Mouse (Mus musculus) megakaryocyte, embryonic 14.5 days (primary cell): ENCODE data around the gene Fbxo9.

ENCODE experiments used
- FLI1 ChIP-seq: IDR thresholded peaks from 2 replicates; pipeline ENCODE4 v1.6.1; 2012; ENCODE audit warnings: low read length, inconsistent platforms, mixed read lengths
- GATA1 ChIP-seq: IDR thresholded peaks from 3 replicates; pipeline ENCODE4 v1.6.1; 2012; ENCODE audit warnings: mixed read lengths, low read length, inconsistent platforms, borderline replicate concordance

DNA sequence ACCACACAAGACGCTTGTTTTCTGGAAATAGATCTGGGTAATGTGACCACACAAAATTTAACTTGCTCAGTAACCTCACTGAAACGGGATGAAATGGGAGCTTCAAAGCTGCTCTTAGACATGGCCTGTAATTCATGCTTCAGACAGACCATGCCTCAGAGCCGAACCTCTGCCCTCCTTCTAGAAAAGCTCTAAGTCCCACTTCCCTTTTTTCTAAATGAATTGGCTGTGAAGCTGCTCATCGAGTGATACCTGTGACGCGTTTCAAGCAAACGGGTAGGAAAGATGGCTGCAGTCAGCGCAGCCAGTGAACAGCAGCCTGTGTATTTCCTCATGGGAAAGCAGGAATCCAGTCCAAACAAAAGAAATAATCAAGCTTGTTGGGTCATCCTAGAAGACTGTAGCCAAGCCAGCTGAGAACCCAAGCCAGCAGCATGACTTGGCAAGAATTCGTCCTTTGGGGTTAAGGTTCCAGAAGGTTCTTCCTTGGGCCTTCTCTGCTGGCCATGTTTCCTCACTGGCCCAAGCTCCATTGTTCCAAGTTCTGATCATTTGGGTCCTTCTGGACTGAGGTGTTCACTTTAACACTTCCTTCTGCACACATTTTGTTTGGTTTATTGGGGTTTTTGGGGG lies 29.3 kb upstream of the Fbxo9 start:
- TF ChIP-seq GATA1 (no peak), FLI1 (no peak)
